16 mouse cellular contexts compared by ENCODE assay signal in genomic region chr12:90268111-90268510, GRCm38 (mm10).
"Had no signal": no experiment of that assay in that cellular context is flagged by ENCODE, and none has a peak within 500 bp of the region (broad histone marks: within the 10 kb centered on the region; RNA-seq: fewer than 3 reads in every experiment).

No protein-coding gene starts in this region.

- H3K4me2 ChIP-seq: neural tube, embryonic 13.5 days; neural tube, embryonic 15.5 days; stomach, embryonic 15.5 days had no signal

- H3K9ac ChIP-seq: neural tube, embryonic 13.5 days; neural tube, embryonic 15.5 days; stomach, embryonic 15.5 days had no signal

- H3K4me1 ChIP-seq: neural tube, embryonic 15.5 days; stomach, embryonic 15.5 days had no signal

- H3K4me3 ChIP-seq: neural tube, embryonic 13.5 days; neural tube, embryonic 15.5 days; stomach, embryonic 15.5 days had no signal

- H3K27me3 ChIP-seq: neural tube, embryonic 13.5 days; neural tube, embryonic 15.5 days; stomach, embryonic 15.5 days had no signal

- DNase-seq: retina, postnatal 1 day; right cerebral cortex, adult 18-20 months; right cerebral cortex, postnatal 14 days; right cerebral cortex, postnatal 25 days; right cerebral cortex, postnatal 4 days; spleen, adult 18-20 months; thymus, adult 18-20 months; thymus, adult 2 months; thymus, postnatal 14 days; thymus, postnatal 25 days; thymus, postnatal 36 days; thymus, postnatal 4 days had no signal

- H3K27ac ChIP-seq: neural tube, embryonic 13.5 days; neural tube, embryonic 15.5 days; stomach, embryonic 15.5 days; stomach, postnatal 0 days had no signal

- H3K36me3 ChIP-seq: neural tube, embryonic 13.5 days; neural tube, embryonic 15.5 days; stomach, embryonic 15.5 days had no signal

- H3K9me3 ChIP-seq: neural tube, embryonic 13.5 days; neural tube, embryonic 15.5 days; stomach, embryonic 15.5 days had no signal
